Mouse (Mus musculus) liver, postnatal 0 days (tissue): ENCODE results near the gene Ahsg. TPM values are rescaled to one million over a fixed set of nuclear protein-coding genes. Genes with fewer than 3 reads are reported as not detected.

Experiments used
- ATAC-seq: fragments of 200-750 bp; cut with Nextera tagmentation; 2 replicates; pipeline ENCODE4 v1.8.0; 2017; ENCODE audit warnings: mild to moderate bottlenecking, moderate library complexity
- DNase-seq: peaks from one replicate; pipeline ENCODE4 v3.0.0-alpha.2; 2016
- H3K27ac ChIP-seq: fragments of 300-500 bp; sonication (generic); 2 replicates; pipeline ENCODE4 v1.5.1; 2014; ENCODE audit warnings: antibody characterized with exemption, moderate library complexity, mild to moderate bottlenecking, low read depth
- H3K27me3 ChIP-seq: fragments of 300-500 bp; sonication (generic); 2 replicates; pipeline ENCODE4 v1.6.1; 2014; ENCODE audit warnings: low read length, control low read depth, mixed read lengths; ENCODE audit not compliant: insufficient read depth
- H3K36me3 ChIP-seq: fragments of 300-500 bp; sonication (generic); replicated peaks from 2 replicates; pipeline ENCODE4 v1.6.1; 2014; ENCODE audit warnings: mild to moderate bottlenecking, control low read depth, low read length, moderate library complexity, mixed read lengths; ENCODE audit not compliant: insufficient read depth
- H3K4me1 ChIP-seq: fragments of 300-500 bp; sonication (generic); 2 replicates; pipeline ENCODE4 v1.6.1; 2014; ENCODE audit warnings: antibody characterized with exemption, mild to moderate bottlenecking, control low read depth; ENCODE audit not compliant: insufficient read depth
- H3K4me2 ChIP-seq: fragments of 300-500 bp; sonication (generic); 2 replicates; pipeline ENCODE4 v1.6.1; 2014; ENCODE audit warnings: low read depth, mild to moderate bottlenecking, low read length, moderate library complexity, mixed read lengths
- H3K4me3 ChIP-seq: fragments of 300-500 bp; sonication (generic); 2 replicates; pipeline ENCODE4 v1.5.1; 2014; ENCODE audit warnings: low read depth, low read length
- H3K9ac ChIP-seq: fragments of 300-500 bp; sonication (generic); replicated peaks from 2 replicates; pipeline ENCODE4 v1.6.1; 2014; ENCODE audit warnings: mild to moderate bottlenecking, moderate library complexity
- H3K9me3 ChIP-seq: fragments of 300-500 bp; sonication (generic); 2 replicates; pipeline ENCODE4 v1.6.1; 2016; ENCODE audit warnings: mild to moderate bottlenecking, control low read depth, low read length, mixed read lengths
- CTCF ChIP-seq: sonication (generic); IDR thresholded peaks from 2 replicates; pipeline ENCODE4 v1.5.1; 2016; ENCODE audit warnings: antibody characterized with exemption, low read depth
- EP300 ChIP-seq: IDR thresholded peaks from 2 replicates; pipeline ENCODE4 v1.6.1; 2016; ENCODE audit warnings: antibody characterized with exemption, low read depth, mild to moderate bottlenecking
- WGBS: fragments of 180-500 bp; shearing (Covaris S2); extraction: QIAGEN DNeasy Blood & Tissue Kit; methylation state at CpG from one replicate; pipeline ENCODE4 v1.1.7; 2014; ENCODE audit not compliant: insufficient replicate concordance; 5-methylcytosine and 5-hydroxymethylcytosine counted together
- polyA plus RNA-seq: library from polyadenylated mRNA; unstranded; fragments of >200 nt; fragmentation: Nextera tagmentation; extraction: Ambion mirVana; gene quantifications from 2 replicates; pipeline ENCODE4 v1.2.1, GENCODE M21; 2015

The Ahsg gene
- polyA plus RNA-seq, 1 experiment from 2014 or later: 27,060 TPM

DNA sequence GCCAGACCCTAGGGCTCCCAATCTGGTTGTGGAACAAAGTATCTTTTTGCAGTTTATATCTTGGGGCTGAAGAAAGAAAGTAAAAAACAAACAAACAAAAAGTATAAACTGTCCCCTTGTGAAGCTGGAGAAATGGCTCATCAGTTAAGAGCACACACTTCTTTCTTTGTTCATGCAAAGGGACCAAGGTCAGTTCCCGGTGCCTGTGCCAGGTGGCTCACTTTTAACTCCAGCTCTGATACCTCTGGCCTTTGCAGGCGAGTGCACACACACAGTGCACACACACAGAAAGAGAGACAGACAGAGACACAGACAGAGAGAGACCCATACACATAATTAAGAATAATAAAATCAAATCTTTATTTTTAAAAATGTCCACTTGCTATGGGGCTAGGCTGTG, 5.5 kb downstream of the Ahsg start:
- Histone ChIP-seq H3K27ac (peak overlapping the region; percentile 98), H3K9ac (no peak overlapping the region), H3K4me3 (no peak overlapping the region), H3K4me1 (no peaks in the 10 kb centered on the region), H3K4me2 (no peak overlapping the region), H3K27me3 (no peaks in the 10 kb centered on the region), H3K9me3 (no peaks in the 10 kb centered on the region), H3K36me3 (no peaks in the 10 kb centered on the region; the same call in 1 of the 2 replicates)
- ATAC-seq (no peak), DNase-seq (no peak)
- TF ChIP-seq EP300 (no peak), CTCF (no peak)
- 50% methylated on average over 2 of the region's 2 CpGs for WGBS

DNA sequence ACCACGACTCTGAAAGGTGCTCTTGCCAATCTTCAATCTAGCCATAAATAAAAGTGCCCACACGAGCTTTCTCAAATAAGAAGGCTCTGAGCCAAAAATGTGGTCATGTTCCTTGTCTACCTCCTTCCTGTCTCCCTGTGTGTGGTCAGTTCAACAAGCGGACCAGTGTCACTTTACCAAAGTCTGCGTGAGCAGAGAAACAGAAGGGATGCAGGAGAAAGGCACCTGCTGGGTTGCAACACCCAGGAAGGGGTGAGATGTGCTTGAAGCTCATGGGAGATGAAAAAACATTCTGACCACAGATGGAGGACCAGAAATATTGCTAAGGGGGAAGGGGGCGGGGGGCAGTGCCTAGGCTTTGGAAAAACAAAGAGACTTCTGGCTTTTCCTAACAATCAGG, 8.3 kb downstream of the Ahsg start:
- peak overlapping the region; percentile 82 for H3K27ac ChIP-seq
- no peak overlapping the region for H3K9ac ChIP-seq
- no peak overlapping the region for H3K4me2 ChIP-seq
- no peaks in the 10 kb centered on the region for H3K9me3 ChIP-seq
- no peaks in the 10 kb centered on the region for H3K27me3 ChIP-seq
- no peaks in the 10 kb centered on the region; the same call in 1 of the 2 replicates for H3K36me3 ChIP-seq
- ATAC-seq (peak; percentile 53), DNase-seq (peak; percentile 75)
- WGBS: 32% methylated on average over 5 of the region's 5 CpGs
- H3K4me3 ChIP-seq: no peak overlapping the region
- no peaks in the 10 kb centered on the region for H3K4me1 ChIP-seq
- TF ChIP-seq CTCF (no peak), EP300 (peak; percentile 29; the same call in 1 of the 2 replicates)

DNA sequence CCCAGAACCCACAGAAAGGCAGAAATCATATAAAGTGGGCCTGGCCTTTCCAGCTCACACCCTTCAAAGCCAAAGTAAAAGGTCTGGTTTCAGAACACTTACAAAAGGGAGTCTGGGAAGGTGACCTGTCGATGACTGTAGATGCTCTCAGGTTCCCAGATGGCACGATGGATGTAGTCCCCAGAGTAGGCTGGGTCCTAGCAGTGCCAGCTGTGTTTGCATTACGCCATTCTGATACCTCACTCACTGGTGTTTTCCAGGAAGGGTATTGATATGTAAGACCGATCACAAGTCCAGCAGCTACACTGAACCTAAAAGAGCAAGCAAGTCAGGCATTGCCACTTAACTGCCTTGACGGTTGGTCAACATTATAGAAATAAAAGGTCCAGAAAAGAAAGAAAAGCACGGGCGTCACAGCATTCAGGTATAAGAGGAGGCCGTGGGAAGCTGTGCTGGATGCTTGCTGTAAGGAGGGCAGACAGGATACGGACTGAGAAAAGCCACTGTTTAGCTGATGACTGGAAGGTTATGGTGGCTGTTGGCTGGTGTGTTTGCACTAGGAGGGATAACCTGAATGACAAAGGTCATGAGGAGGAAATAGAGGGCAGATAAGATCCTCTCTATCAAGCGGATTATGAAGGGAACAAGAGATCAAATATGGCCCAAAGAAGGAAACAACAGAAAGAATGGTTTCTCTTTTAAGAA, 8.9 kb downstream of the Ahsg start:
- Histone ChIP-seq H3K27ac (peak overlapping the region; percentile 82), H3K36me3 (no peaks in the 10 kb centered on the region; the same call in 1 of the 2 replicates), H3K9ac (no peak overlapping the region), H3K27me3 (no peaks in the 10 kb centered on the region), H3K4me3 (no peak overlapping the region), H3K4me1 (no peaks in the 10 kb centered on the region), H3K9me3 (no peaks in the 10 kb centered on the region), H3K4me2 (no peak overlapping the region)
- peak; percentile 72 for DNase-seq
- peak; percentile 4; the same call in 1 of the 2 replicates for TF ChIP-seq EP300
- no peak for TF ChIP-seq CTCF
- peak; percentile 58 for ATAC-seq
- WGBS: 55% methylated on average over 10 of the region's 10 CpGs

DNA sequence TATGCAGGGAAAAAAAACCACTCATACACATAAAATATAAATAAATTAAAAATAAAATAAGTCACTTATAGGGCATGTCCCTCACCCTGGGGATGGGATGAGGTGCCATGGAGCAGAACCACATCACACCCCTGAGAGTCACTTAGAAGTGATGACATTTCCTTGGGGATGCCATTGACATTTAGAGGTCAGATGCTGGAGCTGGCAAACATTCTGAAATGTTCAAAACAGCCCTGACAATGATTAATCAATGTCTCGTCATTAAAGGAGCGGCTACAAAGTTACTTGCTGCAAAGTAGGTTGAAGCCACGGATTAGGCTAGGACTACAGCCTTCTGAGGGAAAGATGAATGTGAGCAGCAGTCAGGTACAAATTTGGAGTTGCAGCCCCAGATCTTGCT, 10.2 kb downstream of the Ahsg start:
- Histone ChIP-seq H3K9ac (no peak overlapping the region), H3K9me3 (no peaks in the 10 kb centered on the region), H3K4me1 (no peaks in the 10 kb centered on the region), H3K4me2 (no peak overlapping the region), H3K4me3 (no peak overlapping the region), H3K27me3 (no peaks in the 10 kb centered on the region), H3K36me3 (no peaks in the 10 kb centered on the region), H3K27ac (peak overlapping the region; percentile 82)
- TF ChIP-seq EP300 (peak; percentile 11; the same call in 1 of the 2 replicates), CTCF (no peak)
- no peak for ATAC-seq
- DNase-seq: no peak
- WGBS: 58% methylated on average over 3 of the region's 3 CpGs

DNA sequence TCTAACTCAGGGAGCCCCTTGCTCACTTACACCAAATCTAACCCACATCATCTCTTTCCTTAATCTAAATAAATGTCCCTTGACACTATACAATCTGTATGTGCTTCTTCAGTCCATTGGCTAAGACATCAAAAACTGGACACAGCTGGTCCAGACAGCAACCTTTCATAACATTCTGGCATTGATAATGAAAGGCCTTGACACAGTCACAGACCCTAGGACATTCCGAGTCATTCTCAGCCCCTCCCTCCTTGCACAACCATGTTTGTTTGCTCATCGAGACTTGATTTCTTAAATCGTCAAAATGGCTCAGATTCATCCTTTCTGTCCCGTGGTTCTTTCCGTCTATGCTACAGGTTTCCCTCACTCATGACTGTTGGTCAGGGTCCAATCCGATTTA, 18.2 kb downstream of the Ahsg start:
- no peak overlapping the region for H3K27ac ChIP-seq
- no peaks in the 10 kb centered on the region for H3K4me1 ChIP-seq
- TF ChIP-seq CTCF (no peak), EP300 (no peak)
- H3K9ac ChIP-seq: no peak overlapping the region
- DNase-seq (no peak), ATAC-seq (no peak)
- H3K36me3 ChIP-seq: no peaks in the 10 kb centered on the region
- no peak overlapping the region for H3K4me2 ChIP-seq
- H3K9me3 ChIP-seq: no peaks in the 10 kb centered on the region
- 72% methylated on average over 6 of the region's 6 CpGs for WGBS
- H3K4me3 ChIP-seq: no peak overlapping the region
- H3K27me3 ChIP-seq: no peaks in the 10 kb centered on the region

DNA sequence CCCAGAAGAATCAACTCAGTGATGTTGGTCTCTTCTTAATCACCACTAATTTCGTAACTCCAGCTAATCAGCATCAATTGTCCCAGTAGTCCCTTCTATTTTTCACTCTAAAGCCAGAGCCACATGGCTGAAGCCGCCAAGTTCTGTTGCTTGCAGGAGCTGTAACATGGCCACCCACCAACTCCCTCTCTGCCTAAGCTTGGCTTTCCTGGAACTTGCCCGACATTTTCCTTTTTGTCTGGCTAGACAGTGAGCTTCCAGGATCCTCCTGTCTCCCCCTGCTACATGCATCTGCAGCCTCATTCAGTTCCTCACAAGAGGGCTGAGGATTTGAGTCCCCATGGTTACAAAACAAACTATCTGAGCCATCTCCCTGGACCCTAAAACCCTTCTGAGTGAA, 20.9 kb downstream of the Ahsg start:
- no peak for DNase-seq
- ATAC-seq: no peak
- no peak overlapping the region for H3K27ac ChIP-seq
- no peaks in the 10 kb centered on the region for H3K4me1 ChIP-seq
- 69% methylated on average over 3 of the region's 3 CpGs for WGBS
- no peak for TF ChIP-seq CTCF
- no peak for TF ChIP-seq EP300
- H3K9ac ChIP-seq: no peak overlapping the region
- H3K36me3 ChIP-seq: no peaks in the 10 kb centered on the region
- no peaks in the 10 kb centered on the region for H3K27me3 ChIP-seq
- H3K4me2 ChIP-seq: no peak overlapping the region
- H3K9me3 ChIP-seq: no peaks in the 10 kb centered on the region
- no peak overlapping the region for H3K4me3 ChIP-seq
